Mouse (Mus musculus) liver, embryonic 15.5 days (tissue): ENCODE measurements around the gene Bsn. TPM values are rescaled to one million over a fixed set of nuclear protein-coding genes. Genes with fewer than 3 reads are reported as not detected.

Experiments
- ATAC-seq: fragments of 200-750 bp; cut with Nextera tagmentation; 2 replicates; pipeline ENCODE4 v1.8.0; 2017; ENCODE audit warnings: moderate number of reproducible peaks, mild to moderate bottlenecking, moderate library complexity; ENCODE audit not compliant: insufficient read depth
- H3K27ac ChIP-seq: fragments of 300-500 bp; sonication (generic); replicated peaks from 2 replicates; pipeline ENCODE4 v1.5.1; 2015; ENCODE audit warnings: mild to moderate bottlenecking, inconsistent platforms
- H3K27me3 ChIP-seq: fragments of 300-500 bp; sonication (generic); 2 replicates; pipeline ENCODE4 v1.6.1; 2015; ENCODE audit warnings: mild to moderate bottlenecking, inconsistent platforms
- H3K36me3 ChIP-seq: fragments of 300-500 bp; sonication (generic); replicated peaks from 2 replicates; pipeline ENCODE4 v1.6.1; 2015; ENCODE audit warnings: moderate library complexity, mild to moderate bottlenecking, inconsistent platforms
- H3K4me1 ChIP-seq: fragments of 300-500 bp; sonication (generic); replicated peaks from 2 replicates; pipeline ENCODE4 v1.6.1; 2015; ENCODE audit warnings: inconsistent platforms
- H3K4me2 ChIP-seq: fragments of 300-500 bp; sonication (generic); 2 replicates; pipeline ENCODE4 v1.6.1; 2015; ENCODE audit warnings: moderate library complexity, mild to moderate bottlenecking, inconsistent platforms
- H3K4me3 ChIP-seq: fragments of 300-500 bp; sonication (generic); replicated peaks from 2 replicates; pipeline ENCODE4 v1.5.1; 2015; ENCODE audit warnings: mild to moderate bottlenecking, inconsistent platforms
- H3K9ac ChIP-seq: fragments of 300-500 bp; sonication (generic); 2 replicates; pipeline ENCODE4 v1.6.1; 2015; ENCODE audit warnings: moderate library complexity, mild to moderate bottlenecking, inconsistent platforms
- H3K9me3 ChIP-seq: fragments of 300-500 bp; sonication (generic); replicated peaks from 2 replicates; pipeline ENCODE4 v1.6.1; 2016; ENCODE audit warnings: inconsistent platforms
- WGBS: fragments of 180-500 bp; shearing (Covaris S2); methylation state at CpG from one replicate; pipeline ENCODE4 v1.1.7; 2015; ENCODE audit warnings: mixed read lengths; ENCODE audit not compliant: insufficient replicate concordance; 5-methylcytosine and 5-hydroxymethylcytosine counted together
- polyA plus RNA-seq: library from polyadenylated mRNA; unstranded; fragments of >200 nt; fragmentation: Nextera tagmentation; extraction: Ambion mirVana; gene quantifications from 2 replicates; pipeline ENCODE4 v1.2.1, GENCODE M21; 2015

Gene Bsn
- polyA plus RNA-seq, 1 experiment from 2014 or later = 1.4 TPM

GRCm38 (mm10) chr9:108052885-108053664 lies 137.1 kb downstream of the Bsn start, which contains the start of gene Amigo3:
Gene Amigo3, plus strand, starts transcription at chr9:108053159.
- 51% methylated on average over 20 of the region's 20 CpGs for WGBS
- Histone ChIP-seq H3K36me3 (peaks cover 84% of the 10 kb centered on the region), H3K9ac (peak within 1 kb of the TSS; percentile 23; the same call in 1 of the 2 replicates)

DNA sequence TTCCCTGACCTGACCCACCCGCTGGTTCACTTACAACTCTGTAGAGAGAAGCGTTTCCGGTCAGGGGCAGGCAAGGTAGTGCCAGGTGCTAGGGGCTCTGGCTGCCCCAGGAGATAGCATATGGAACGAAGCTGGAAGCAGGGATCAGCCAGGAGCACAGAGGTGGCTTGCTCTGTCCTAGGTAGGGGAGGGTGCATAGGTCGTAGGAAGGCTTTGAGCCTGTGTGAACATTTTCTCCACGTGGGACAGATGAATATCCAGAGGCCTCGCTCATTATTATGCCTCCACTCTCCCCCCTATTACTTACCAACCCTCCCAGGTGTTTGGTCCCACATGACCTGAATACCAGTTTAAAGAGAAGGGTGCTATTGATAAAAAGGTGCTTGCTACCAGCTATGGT lies 137.8 kb downstream of the Bsn start:
- no peak for ATAC-seq
- Histone ChIP-seq H3K27me3 (no peaks in the 10 kb centered on the region), H3K36me3 (peaks cover 81% of the 10 kb centered on the region), H3K27ac (peak overlapping the region; percentile 53), H3K4me2 (0 out of 2 replicates have a peak overlapping the region, but pooled peaks have one; percentile 56), H3K9ac (0 out of 2 replicates have a peak overlapping the region, but pooled peaks have one; percentile 23), H3K9me3 (no peaks in the 10 kb centered on the region), H3K4me3 (no peak overlapping the region), H3K4me1 (peaks cover 63% of the 10 kb centered on the region)
- 66% methylated on average over 7 of the region's 7 CpGs for WGBS

More at GRCm38 (mm10) chr9:108052885-108053664, 137.1 kb downstream of the Bsn start, which contains the start of gene Amigo3:
- Histone ChIP-seq H3K27me3 (no peaks in the 10 kb centered on the region), H3K9me3 (no peaks in the 10 kb centered on the region), H3K4me3 (0 out of 2 replicates have a peak within 1 kb of the TSS, but pooled peaks have one; percentile 10), H3K27ac (peak within 1 kb of the TSS; percentile 53), H3K4me2 (peak within 1 kb of the TSS; percentile 56), H3K4me1 (peaks cover 57% of the 10 kb centered on the region)
- peak; percentile 11 for ATAC-seq

- Histone ChIP-seq H3K4me2 (no peak overlapping the region), H3K36me3 (peaks cover 81% of the 10 kb centered on the region), H3K27me3 (no peaks in the 10 kb centered on the region), H3K9me3 (no peaks in the 10 kb centered on the region), H3K4me1 (peaks cover 69% of the 10 kb centered on the region), H3K4me3 (no peak overlapping the region), H3K27ac (peak overlapping the region; percentile 53; the same call in 1 of the 2 replicates), H3K9ac (no peak overlapping the region)
- ATAC-seq = no peak
- 86% methylated on average over 4 of the region's 4 CpGs for WGBS
Observed at GRCm38 (mm10) chr9:108051931-108052220, 138.3 kb downstream of the Bsn start.

GRCm38 (mm10) chr9:108051184-108051930 lies 138.8 kb downstream of the Bsn start:
- Histone ChIP-seq H3K4me3 (no peak overlapping the region), H3K4me1 (peaks cover 74% of the 10 kb centered on the region), H3K9ac (no peak overlapping the region), H3K27me3 (no peaks in the 10 kb centered on the region), H3K4me2 (no peak overlapping the region), H3K9me3 (no peaks in the 10 kb centered on the region), H3K36me3 (peaks cover 81% of the 10 kb centered on the region), H3K27ac (no peak overlapping the region)
- 89% methylated on average over 15 of the region's 15 CpGs for WGBS
- no peak for ATAC-seq

GRCm38 (mm10) chr9:108049561-108050251 lies 140.5 kb downstream of the Bsn start:
- H3K4me1 ChIP-seq = peaks cover 75% of the 10 kb centered on the region
- no peaks in the 10 kb centered on the region for H3K9me3 ChIP-seq
- peak overlapping the region; percentile 74 for H3K4me3 ChIP-seq
- peak overlapping the region; percentile 70 for H3K9ac ChIP-seq
- no peaks in the 10 kb centered on the region for H3K27me3 ChIP-seq
- peak overlapping the region; percentile 94 for H3K4me2 ChIP-seq
- peak overlapping the region; percentile 81 for H3K27ac ChIP-seq
- H3K36me3 ChIP-seq = peaks cover 81% of the 10 kb centered on the region
- no peak for ATAC-seq
- 34% methylated on average over 15 of the region's 15 CpGs for whole genome bisulfite sequencing

- Histone ChIP-seq H3K4me3 (peak within 1 kb of the TSS; percentile 74), H3K9ac (peak within 1 kb of the TSS; percentile 70), H3K4me2 (peak within 1 kb of the TSS; percentile 94), H3K4me1 (peaks cover 71% of the 10 kb centered on the region), H3K9me3 (no peaks in the 10 kb centered on the region), H3K36me3 (peaks cover 78% of the 10 kb centered on the region), H3K27ac (peak within 1 kb of the TSS; percentile 90), H3K27me3 (no peaks in the 10 kb centered on the region)
- under 1% methylated on average over 39 of the region's 39 CpGs for WGBS
- ATAC-seq = peak; percentile 93
Observed at GRCm38 (mm10) chr9:108049016-108049455, 141.1 kb downstream of the Bsn start, which contains the start of gene Gmppb. Gene Gmppb, plus strand, starts transcription at chr9:108049242.

DNA sequence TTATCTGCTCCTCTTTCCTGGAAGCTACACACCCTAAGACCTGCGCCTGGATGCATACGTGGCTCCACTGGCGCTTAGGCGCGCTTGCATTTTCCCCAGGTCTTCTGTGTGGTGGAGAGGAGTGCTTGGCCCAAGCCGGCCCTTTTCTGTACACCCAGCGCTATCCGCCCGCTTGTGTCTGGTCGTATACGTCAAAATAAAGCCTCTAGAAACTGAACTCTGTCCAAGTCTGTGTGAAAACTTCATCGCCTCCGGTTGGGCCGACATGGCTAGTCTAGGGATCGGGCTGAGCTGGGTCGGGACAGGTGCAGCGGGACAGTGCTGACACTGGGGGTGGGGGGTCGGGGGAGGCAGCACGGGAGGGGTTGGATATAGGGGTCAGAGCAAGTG lies 141.6 kb downstream of the Bsn start:
- peak; percentile 4 for ATAC-seq
- peaks cover 78% of the 10 kb centered on the region for H3K36me3 ChIP-seq
- peak overlapping the region; percentile 90 for H3K27ac ChIP-seq
- peak overlapping the region; percentile 56 for H3K9ac ChIP-seq
- no peaks in the 10 kb centered on the region for H3K27me3 ChIP-seq
- H3K9me3 ChIP-seq = no peaks in the 10 kb centered on the region
- WGBS = under 1% methylated on average over 19 of the region's 19 CpGs
- peak overlapping the region; percentile 74 for H3K4me3 ChIP-seq
- peak overlapping the region; percentile 94 for H3K4me2 ChIP-seq
- peaks cover 66% of the 10 kb centered on the region for H3K4me1 ChIP-seq

- H3K4me1 ChIP-seq = peaks cover 59% of the 10 kb centered on the region
- H3K9me3 ChIP-seq = no peaks in the 10 kb centered on the region
- no peaks in the 10 kb centered on the region for H3K27me3 ChIP-seq
- no peak; the same call in 1 of the 2 replicates for ATAC-seq
- WGBS = 34% methylated on average over 17 of the region's 17 CpGs
- peaks cover 78% of the 10 kb centered on the region for H3K36me3 ChIP-seq
- peak overlapping the region; percentile 56 for H3K9ac ChIP-seq
- peak overlapping the region; percentile 74 for H3K4me3 ChIP-seq
- peak overlapping the region; percentile 94 for H3K4me2 ChIP-seq
- peak overlapping the region; percentile 90 for H3K27ac ChIP-seq
Observed at GRCm38 (mm10) chr9:108047601-108048565, 142.3 kb downstream of the Bsn start.

- H3K9me3 ChIP-seq = no peaks in the 10 kb centered on the region
- peaks cover 78% of the 10 kb centered on the region for H3K36me3 ChIP-seq
- peaks cover 46% of the 10 kb centered on the region for H3K4me1 ChIP-seq
- WGBS = 78% methylated on average over 4 of the region's 4 CpGs
- H3K9ac ChIP-seq = no peak overlapping the region
- no peaks in the 10 kb centered on the region for H3K27me3 ChIP-seq
- H3K4me2 ChIP-seq = peak overlapping the region; percentile 94; the same call in 1 of the 2 replicates
- no peak for ATAC-seq
- no peak overlapping the region for H3K4me3 ChIP-seq
- H3K27ac ChIP-seq = peak overlapping the region; percentile 90
Observed at GRCm38 (mm10) chr9:108046582-108046981, 143.6 kb downstream of the Bsn start.
